Mouse (Mus musculus): ENCODE measurements at regions not wholly inside any gene's neighbourhood (a gene's known extent, or its start where the extent isn't known, plus 50 kb on each side); places are given as distances from the start of the nearest gene placed in this dataset.

- no peak overlapping the region for H3K4me2 ChIP-seq (ENCODE audit: low read depth, severe bottlenecking)
- H3K27ac ChIP-seq (replicated peaks; ENCODE audit: low read depth, low read length): no peak overlapping the region
- DNase-seq (ENCODE audit: low spot score) (no peak), ATAC-seq (ENCODE audit: insufficient number of reproducible peaks, low FRiP score, low TSS enrichment, low read depth) (no peak)
- H3K4me3 ChIP-seq (ENCODE audit: low read depth, low read length): no peak overlapping the region
- H3K4me1 ChIP-seq (ENCODE audit: control insufficient read depth, insufficient read depth, low read length): no peaks in the 10 kb centered on the region
- 73% methylated on average over 3 of the region's 3 CpGs for WGBS
- no peaks in the 10 kb centered on the region for H3K9me3 ChIP-seq (ENCODE audit: control insufficient read depth, low read length)
- H3K27me3 ChIP-seq (ENCODE audit: control insufficient read depth, insufficient read depth, low read length): no peaks in the 10 kb centered on the region
- H3K9ac ChIP-seq (ENCODE audit: low read length): no peak overlapping the region
- H3K36me3 ChIP-seq (ENCODE audit: control insufficient read depth, insufficient read depth, low read length): no peaks in the 10 kb centered on the region
Observed at GRCm38 (mm10) chr11:43370025-43370424, 56.0 kb downstream of the Pttg1 start.

DNA sequence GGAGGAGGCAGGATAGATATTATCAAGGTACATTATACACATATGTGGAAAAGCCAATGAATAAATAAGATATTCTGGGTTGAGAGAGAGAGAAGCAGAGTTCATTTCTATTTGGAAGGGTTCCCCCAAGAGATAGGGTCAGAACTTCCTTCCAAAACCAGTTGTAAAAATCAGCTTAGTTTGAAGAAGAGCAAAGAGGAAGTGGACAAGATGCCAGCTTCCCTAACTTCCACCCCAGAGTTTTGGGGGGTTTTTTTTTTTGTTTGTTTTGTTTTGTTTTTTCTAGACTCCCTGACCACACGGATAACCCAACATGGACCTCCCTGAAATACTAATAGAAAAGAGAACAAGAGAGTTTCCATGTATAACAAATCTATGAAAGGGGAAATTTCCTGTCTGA, 57.7 kb downstream of the Pttg1 start:
- no peaks in the 10 kb centered on the region for H3K4me1 ChIP-seq (ENCODE audit: control insufficient read depth, insufficient read depth, low read length)
- no peak overlapping the region for H3K27ac ChIP-seq (replicated peaks; ENCODE audit: low read depth, low read length)
- no peak overlapping the region for H3K4me3 ChIP-seq (ENCODE audit: low read depth, low read length)
- ATAC-seq (ENCODE audit: insufficient number of reproducible peaks, low FRiP score, low TSS enrichment, low read depth) (no peak), DNase-seq (ENCODE audit: low spot score) (no peak)
- H3K27me3 ChIP-seq (ENCODE audit: control insufficient read depth, insufficient read depth, low read length): no peaks in the 10 kb centered on the region
- no peaks in the 10 kb centered on the region for H3K9me3 ChIP-seq (ENCODE audit: control insufficient read depth, low read length)
- 85% methylated on average over 1 of the region's 1 CpGs for WGBS
- no peaks in the 10 kb centered on the region for H3K36me3 ChIP-seq (ENCODE audit: control insufficient read depth, insufficient read depth, low read length)
- no peak overlapping the region for H3K9ac ChIP-seq (ENCODE audit: low read length)
- no peak overlapping the region for H3K4me2 ChIP-seq (ENCODE audit: low read depth, severe bottlenecking)

DNA sequence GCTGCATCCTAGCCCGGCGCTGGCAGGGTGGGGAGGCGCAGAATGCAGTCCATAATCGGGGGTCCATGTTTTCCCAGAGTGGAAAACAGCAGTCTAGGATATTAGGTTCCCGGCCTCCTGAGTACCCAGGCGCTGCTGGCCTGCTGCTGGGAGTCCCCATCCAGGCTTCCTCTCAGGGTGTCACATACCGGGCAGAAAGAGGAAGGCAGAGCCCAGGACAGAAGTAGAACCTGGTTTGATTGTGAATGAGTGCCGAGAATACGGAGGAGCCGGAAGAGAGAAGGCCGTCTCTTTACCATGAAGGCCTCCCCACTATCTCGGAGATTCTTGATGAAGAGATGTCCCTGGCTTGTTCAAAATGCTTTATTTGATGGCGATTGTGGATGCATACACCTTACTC, 64.2 kb downstream of the Pttg1 start:
- no peaks in the 10 kb centered on the region for H3K4me1 ChIP-seq (ENCODE audit: control insufficient read depth, insufficient read depth, low read length)

DNA sequence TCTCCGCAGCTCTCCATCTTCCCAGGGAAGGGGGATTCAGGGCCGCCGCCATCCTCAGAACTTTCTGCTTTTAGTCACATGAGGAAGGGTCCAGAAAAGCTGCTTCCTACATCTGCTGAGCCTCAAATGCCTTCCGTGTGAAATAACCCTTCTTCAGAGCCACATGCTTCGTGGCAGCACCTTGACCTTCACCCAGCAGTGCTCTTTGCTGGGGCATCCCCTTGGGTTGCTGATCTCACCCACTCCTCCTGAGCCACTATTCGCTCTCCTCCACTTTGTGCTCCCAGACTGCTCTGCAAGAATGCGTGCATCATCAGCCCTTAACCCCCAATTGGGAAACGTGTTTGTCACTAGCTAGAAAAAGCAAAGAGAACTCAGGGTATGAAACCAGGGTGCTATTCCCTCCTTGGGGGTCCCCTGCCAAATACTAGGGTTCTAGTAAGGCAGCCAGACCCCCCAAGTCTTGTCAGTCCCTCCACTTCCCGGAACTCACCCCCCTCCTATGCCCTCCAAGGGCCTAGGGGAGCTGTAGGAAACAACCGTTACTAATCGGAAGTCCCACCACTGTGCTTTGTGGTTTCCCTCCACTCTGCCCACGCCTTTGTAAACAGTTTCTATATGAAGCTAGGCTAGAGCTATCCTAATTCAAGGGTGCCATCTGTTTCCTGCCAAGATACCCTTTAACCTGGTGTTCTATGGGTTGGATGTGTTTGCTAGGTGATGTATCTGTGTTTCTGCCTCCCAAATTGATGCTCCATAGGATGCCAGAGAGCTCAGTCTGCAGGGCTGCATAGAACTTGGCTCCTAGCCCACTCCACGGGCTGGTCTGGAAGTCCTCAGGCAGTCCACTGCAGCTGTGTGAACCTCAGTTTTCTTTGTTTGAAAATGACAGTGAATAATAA, 67.4 kb downstream of the Pttg1 start:
- ATAC-seq (ENCODE audit: insufficient number of reproducible peaks, low FRiP score, low TSS enrichment, low read depth): no peak
- no peak overlapping the region for H3K9ac ChIP-seq (ENCODE audit: low read length)
- no peaks in the 10 kb centered on the region for H3K4me1 ChIP-seq (ENCODE audit: control insufficient read depth, insufficient read depth, low read length)
- H3K4me2 ChIP-seq (ENCODE audit: low read depth, severe bottlenecking): no peak overlapping the region
- no peak for DNase-seq (ENCODE audit: low spot score)
- H3K36me3 ChIP-seq (ENCODE audit: control insufficient read depth, insufficient read depth, low read length): no peaks in the 10 kb centered on the region
- WGBS: 82% methylated on average over 13 of the region's 13 CpGs
- no peak overlapping the region for H3K27ac ChIP-seq (replicated peaks; ENCODE audit: low read depth, low read length)
- no peaks in the 10 kb centered on the region for H3K9me3 ChIP-seq (ENCODE audit: control insufficient read depth, low read length)
- no peak overlapping the region for H3K4me3 ChIP-seq (ENCODE audit: low read depth, low read length)
- no peaks in the 10 kb centered on the region for H3K27me3 ChIP-seq (ENCODE audit: control insufficient read depth, insufficient read depth, low read length)

More for the DNA sequence above, 64.2 kb downstream of the Pttg1 start:
- no peak for ATAC-seq (ENCODE audit: insufficient number of reproducible peaks, low FRiP score, low TSS enrichment, low read depth)
- Histone ChIP-seq H3K36me3 (ENCODE audit: control insufficient read depth, insufficient read depth, low read length) (no peaks in the 10 kb centered on the region), H3K4me3 (ENCODE audit: low read depth, low read length) (no peak overlapping the region), H3K4me2 (ENCODE audit: low read depth, severe bottlenecking) (no peak overlapping the region), H3K27me3 (ENCODE audit: control insufficient read depth, insufficient read depth, low read length) (no peaks in the 10 kb centered on the region), H3K9ac (ENCODE audit: low read length) (no peak overlapping the region), H3K27ac (replicated peaks; ENCODE audit: low read depth, low read length) (no peak overlapping the region), H3K9me3 (ENCODE audit: control insufficient read depth, low read length) (no peaks in the 10 kb centered on the region)
- no peak for DNase-seq (ENCODE audit: low spot score)
- WGBS: 70% methylated on average over 13 of the region's 13 CpGs

DNA sequence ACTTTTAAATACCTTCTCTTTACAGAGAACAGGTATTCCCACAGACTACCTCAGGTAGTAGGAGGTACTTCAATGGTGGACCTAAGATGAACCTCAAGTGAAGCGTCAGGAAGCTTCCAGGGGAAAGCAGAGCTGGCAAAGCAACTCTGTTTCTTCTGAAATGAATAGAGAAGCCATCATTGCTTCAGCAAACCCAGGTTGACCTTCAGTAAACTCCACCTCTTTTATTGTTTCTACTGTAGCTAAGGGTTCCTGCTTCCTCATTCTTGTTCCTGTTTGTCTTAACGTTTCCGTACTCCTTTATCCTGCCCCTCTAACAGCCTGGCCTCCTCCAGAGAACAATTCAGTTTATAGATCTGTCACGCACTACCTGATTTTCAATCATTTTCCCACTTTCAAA, 72.4 kb downstream of the Pttg1 start:
- H3K4me1 ChIP-seq (ENCODE audit: control insufficient read depth, insufficient read depth, low read length): no peaks in the 10 kb centered on the region
- ATAC-seq (ENCODE audit: insufficient number of reproducible peaks, low FRiP score, low TSS enrichment, low read depth) (no peak), DNase-seq (ENCODE audit: low spot score) (no peak)
- no peaks in the 10 kb centered on the region for H3K36me3 ChIP-seq (ENCODE audit: control insufficient read depth, insufficient read depth, low read length)
- no peak overlapping the region for H3K27ac ChIP-seq (replicated peaks; ENCODE audit: low read depth, low read length)
- no peak overlapping the region for H3K4me3 ChIP-seq (ENCODE audit: low read depth, low read length)
- no peak overlapping the region for H3K4me2 ChIP-seq (ENCODE audit: low read depth, severe bottlenecking)
- H3K9ac ChIP-seq (ENCODE audit: low read length): no peak overlapping the region
- H3K9me3 ChIP-seq (ENCODE audit: control insufficient read depth, low read length): no peaks in the 10 kb centered on the region
- no peaks in the 10 kb centered on the region for H3K27me3 ChIP-seq (ENCODE audit: control insufficient read depth, insufficient read depth, low read length)
- 82% methylated on average over 4 of the region's 4 CpGs for WGBS

GRCm38 (mm10) chr11:43353030-43353429, 73.0 kb downstream of the Pttg1 start:
- no peak overlapping the region for H3K4me2 ChIP-seq (ENCODE audit: low read depth, severe bottlenecking)
- WGBS: 79% methylated on average over 1 of the region's 1 CpGs
- H3K36me3 ChIP-seq (ENCODE audit: control insufficient read depth, insufficient read depth, low read length): no peaks in the 10 kb centered on the region
- no peaks in the 10 kb centered on the region for H3K27me3 ChIP-seq (ENCODE audit: control insufficient read depth, insufficient read depth, low read length)
- ATAC-seq (ENCODE audit: insufficient number of reproducible peaks, low FRiP score, low TSS enrichment, low read depth) (no peak), DNase-seq (ENCODE audit: low spot score) (no peak)
- H3K9ac ChIP-seq (ENCODE audit: low read length): no peak overlapping the region
- no peak overlapping the region for H3K27ac ChIP-seq (replicated peaks; ENCODE audit: low read depth, low read length)
- H3K4me1 ChIP-seq (ENCODE audit: control insufficient read depth, insufficient read depth, low read length): no peaks in the 10 kb centered on the region
- H3K9me3 ChIP-seq (ENCODE audit: control insufficient read depth, low read length): no peaks in the 10 kb centered on the region
- no peak overlapping the region for H3K4me3 ChIP-seq (ENCODE audit: low read depth, low read length)

DNA sequence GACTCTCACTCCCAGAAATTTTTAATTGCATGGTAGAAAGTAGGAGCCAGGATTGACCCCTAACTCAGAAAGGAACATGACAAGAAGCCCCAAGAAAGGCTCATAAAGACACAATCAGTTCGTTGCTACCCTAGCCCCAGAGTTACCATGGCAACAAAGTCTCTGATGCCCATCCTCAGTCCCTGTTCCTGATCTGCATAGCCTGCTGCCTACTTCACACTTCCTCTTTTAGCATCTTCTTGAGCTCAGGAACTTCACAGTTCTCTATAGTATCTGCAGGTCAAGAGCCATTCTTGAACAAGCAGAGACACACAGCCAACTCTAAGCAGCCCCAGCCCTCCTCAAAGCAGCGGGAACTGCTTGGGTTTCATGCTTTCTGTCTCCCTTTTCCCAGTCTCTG, 74.2 kb downstream of the Pttg1 start:
- Histone ChIP-seq H3K4me1 (ENCODE audit: control insufficient read depth, insufficient read depth, low read length) (no peaks in the 10 kb centered on the region), H3K27me3 (ENCODE audit: control insufficient read depth, insufficient read depth, low read length) (no peaks in the 10 kb centered on the region), H3K36me3 (ENCODE audit: control insufficient read depth, insufficient read depth, low read length) (no peaks in the 10 kb centered on the region), H3K4me3 (ENCODE audit: low read depth, low read length) (no peak overlapping the region), H3K9me3 (ENCODE audit: control insufficient read depth, low read length) (no peaks in the 10 kb centered on the region), H3K9ac (ENCODE audit: low read length) (no peak overlapping the region), H3K4me2 (ENCODE audit: low read depth, severe bottlenecking) (no peak overlapping the region), H3K27ac (replicated peaks; ENCODE audit: low read depth, low read length) (no peak overlapping the region)
- WGBS: 60% methylated on average over 2 of the region's 2 CpGs
- no peak for DNase-seq (ENCODE audit: low spot score)
- no peak for ATAC-seq (ENCODE audit: insufficient number of reproducible peaks, low FRiP score, low TSS enrichment, low read depth)

DNA sequence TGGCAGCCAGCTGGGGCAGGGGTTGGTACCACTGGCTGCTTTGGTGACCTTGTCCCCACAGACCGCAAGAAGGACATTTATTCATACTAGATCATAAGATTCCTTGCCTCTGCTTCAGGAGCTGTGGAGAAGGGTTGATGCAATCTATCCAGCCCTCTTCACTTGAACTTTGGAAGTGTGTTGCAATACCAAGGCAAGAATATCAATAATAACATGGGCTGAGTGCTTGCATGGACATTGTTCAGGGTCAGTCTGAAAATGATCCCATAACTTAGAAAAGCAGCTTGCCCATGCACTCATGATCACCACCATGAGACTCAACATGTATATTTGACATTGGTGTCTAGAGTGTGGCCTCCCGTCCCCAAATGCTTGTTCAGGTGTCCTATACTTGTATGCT, 74.7 kb downstream of the Pttg1 start:
- no peaks in the 10 kb centered on the region for H3K9me3 ChIP-seq (ENCODE audit: control insufficient read depth, low read length)
- DNase-seq (ENCODE audit: low spot score): no peak
- no peak overlapping the region for H3K4me3 ChIP-seq (ENCODE audit: low read depth, low read length)
- no peaks in the 10 kb centered on the region for H3K4me1 ChIP-seq (ENCODE audit: control insufficient read depth, insufficient read depth, low read length)
- H3K27me3 ChIP-seq (ENCODE audit: control insufficient read depth, insufficient read depth, low read length): no peaks in the 10 kb centered on the region
- no peaks in the 10 kb centered on the region for H3K36me3 ChIP-seq (ENCODE audit: control insufficient read depth, insufficient read depth, low read length)
- no peak for ATAC-seq (ENCODE audit: insufficient number of reproducible peaks, low FRiP score, low TSS enrichment, low read depth)
- no peak overlapping the region for H3K27ac ChIP-seq (replicated peaks; ENCODE audit: low read depth, low read length)
- no peak overlapping the region for H3K4me2 ChIP-seq (ENCODE audit: low read depth, severe bottlenecking)
- WGBS: 89% methylated on average over 2 of the region's 2 CpGs
- no peak overlapping the region for H3K9ac ChIP-seq (ENCODE audit: low read length)

GRCm38 (mm10) chr11:43350242-43350641, 75.8 kb downstream of the Pttg1 start:
- no peak for ATAC-seq (ENCODE audit: insufficient number of reproducible peaks, low FRiP score, low TSS enrichment, low read depth)
- no peak overlapping the region for H3K27ac ChIP-seq (replicated peaks; ENCODE audit: low read depth, low read length)
- no peaks in the 10 kb centered on the region for H3K4me1 ChIP-seq (ENCODE audit: control insufficient read depth, insufficient read depth, low read length)
- no peaks in the 10 kb centered on the region for H3K9me3 ChIP-seq (ENCODE audit: control insufficient read depth, low read length)
- no peak overlapping the region for H3K9ac ChIP-seq (ENCODE audit: low read length)
- H3K36me3 ChIP-seq (ENCODE audit: control insufficient read depth, insufficient read depth, low read length): no peaks in the 10 kb centered on the region
- no peak for DNase-seq (ENCODE audit: low spot score)
- no peaks in the 10 kb centered on the region for H3K27me3 ChIP-seq (ENCODE audit: control insufficient read depth, insufficient read depth, low read length)
- WGBS: 73% methylated on average over 3 of the region's 3 CpGs
- H3K4me3 ChIP-seq (ENCODE audit: low read depth, low read length): no peak overlapping the region
- no peak overlapping the region for H3K4me2 ChIP-seq (ENCODE audit: low read depth, severe bottlenecking)
